Mouse (Mus musculus) midbrain, embryonic 10.5 days (tissue): ENCODE data around the gene Stard9. TPM values are rescaled to one million over a fixed set of nuclear protein-coding genes. Genes with fewer than 3 reads are reported as not detected.

Source experiments
- DNase-seq: peaks from one replicate; pipeline ENCODE4 v3.0.0-alpha.2; 2017; ENCODE audit warnings: low spot score
- H3K27ac ChIP-seq: fragments of 300-500 bp; sonication (generic); replicated peaks from 2 replicates; pipeline ENCODE4 v1.5.1; 2016; ENCODE audit warnings: mild to moderate bottlenecking
- H3K27me3 ChIP-seq: fragments of 300-500 bp; sonication (generic); 2 replicates; pipeline ENCODE4 v1.6.1; 2016; ENCODE audit warnings: low read depth, mild to moderate bottlenecking; ENCODE audit not compliant: poor library complexity, severe bottlenecking
- H3K36me3 ChIP-seq: fragments of 300-500 bp; sonication (generic); 2 replicates; pipeline ENCODE4 v1.6.1; 2016; ENCODE audit warnings: mild to moderate bottlenecking, moderate library complexity
- H3K4me1 ChIP-seq: fragments of 300-500 bp; sonication (generic); 2 replicates; pipeline ENCODE4 v1.6.1; 2016
- H3K4me3 ChIP-seq: fragments of 300-500 bp; sonication (generic); 2 replicates; pipeline ENCODE4 v1.5.1; 2016; ENCODE audit warnings: mild to moderate bottlenecking, moderate library complexity
- H3K9me3 ChIP-seq: fragments of 300-500 bp; sonication (generic); replicated peaks from 2 replicates; pipeline ENCODE4 v1.6.1; 2016; ENCODE audit warnings: mild to moderate bottlenecking
- WGBS: fragments of 180-500 bp; shearing (Covaris S2); methylation state at CpG from one replicate; pipeline ENCODE4 v1.1.7; 2016; 5-methylcytosine and 5-hydroxymethylcytosine counted together
- polyA plus RNA-seq: library from polyadenylated mRNA; unstranded; fragments of >200 nt; fragmentation: Nextera tagmentation; extraction: Ambion mirVana; gene quantifications from 2 replicates; pipeline ENCODE4 v1.2.1, GENCODE M21; 2016

The Stard9 gene
- 2.1 and 2.2 TPM in 2 replicates for polyA plus RNA-seq

DNA sequence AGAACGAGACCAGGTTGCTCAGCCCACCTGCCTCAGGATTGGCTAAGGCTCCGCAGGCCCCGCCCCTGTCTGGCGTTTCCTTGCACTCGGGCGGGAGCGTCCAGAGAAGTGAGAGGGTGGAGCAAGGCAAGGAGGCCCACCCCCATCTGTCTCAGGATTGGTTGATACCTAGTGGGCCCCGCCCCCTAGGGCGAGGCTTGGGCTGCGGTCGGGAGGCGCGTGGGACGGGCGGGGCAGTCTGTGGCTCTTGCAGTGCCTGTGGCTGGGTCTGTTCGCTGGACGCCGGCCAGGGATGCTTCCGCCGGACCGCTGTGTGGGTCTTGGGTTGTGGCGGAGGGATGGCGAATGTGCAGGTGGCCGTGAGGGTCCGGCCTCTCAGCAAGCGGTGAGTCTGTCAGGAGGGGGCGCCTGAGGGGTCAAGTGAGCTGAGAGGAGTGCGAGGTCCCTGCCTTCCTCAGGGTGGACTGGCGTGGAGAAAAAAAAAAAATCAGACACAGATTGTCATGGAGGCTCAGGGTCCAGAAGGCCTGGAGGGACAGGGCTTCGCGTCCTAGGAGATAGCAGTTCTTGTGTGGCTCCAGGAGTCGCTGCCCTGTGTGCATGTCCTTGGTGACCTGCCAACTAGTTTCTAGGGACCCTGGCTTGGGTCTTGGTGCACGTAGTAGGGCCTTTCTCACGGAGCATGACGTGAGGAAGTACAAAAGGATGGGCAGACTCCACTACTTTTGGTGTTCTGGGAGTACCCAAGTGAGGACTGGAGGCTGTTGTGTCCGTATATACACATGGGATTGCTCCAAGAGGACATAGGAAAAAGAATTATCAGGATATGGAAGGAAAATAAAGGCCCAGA is at the start of gene Stard9:
Gene Stard9, plus strand, starts transcription at position 236 of the 850 bp plus-strand sequence.
- WGBS = 2% methylated on average over 36 of the region's 36 CpGs
- peak; percentile 98 for DNase-seq
- Histone ChIP-seq H3K27me3 (no peaks in the 10 kb centered on the region), H3K4me1 (peaks cover 8% of the 10 kb centered on the region), H3K36me3 (no peaks in the 10 kb centered on the region), H3K4me3 (peak within 1 kb of the TSS; percentile 68), H3K27ac (peak within 1 kb of the TSS; percentile 82), H3K9me3 (no peaks in the 10 kb centered on the region)

DNA sequence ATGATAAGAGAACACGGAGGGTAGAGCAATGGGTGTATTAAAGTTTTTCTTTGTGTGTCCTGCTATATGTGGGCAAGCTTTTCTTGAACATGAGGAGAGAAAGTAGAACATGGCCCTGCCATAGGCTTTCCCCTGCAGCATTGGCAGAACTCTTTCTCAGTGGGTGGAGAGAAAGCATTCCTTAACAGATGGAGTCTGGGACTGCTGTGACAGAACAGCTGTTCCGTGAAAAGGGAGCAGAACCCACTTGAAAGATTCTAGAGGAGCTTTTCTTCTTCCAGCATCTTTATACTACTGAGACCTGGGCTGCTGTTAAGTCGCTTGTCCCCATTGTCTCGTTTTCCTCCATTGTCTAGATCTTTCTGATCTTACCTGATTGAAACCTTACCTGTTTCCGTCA is 39.2 kb upstream of the Stard9 start:
- 91% methylated on average over 5 of the region's 5 CpGs for WGBS
- H3K27ac ChIP-seq = no peak overlapping the region
- no peaks in the 10 kb centered on the region for H3K27me3 ChIP-seq
- no peak overlapping the region for H3K4me3 ChIP-seq
- no peaks in the 10 kb centered on the region for H3K9me3 ChIP-seq
- no peaks in the 10 kb centered on the region for H3K4me1 ChIP-seq
- peaks cover 74% of the 10 kb centered on the region for H3K36me3 ChIP-seq
- DNase-seq = no peak

DNA sequence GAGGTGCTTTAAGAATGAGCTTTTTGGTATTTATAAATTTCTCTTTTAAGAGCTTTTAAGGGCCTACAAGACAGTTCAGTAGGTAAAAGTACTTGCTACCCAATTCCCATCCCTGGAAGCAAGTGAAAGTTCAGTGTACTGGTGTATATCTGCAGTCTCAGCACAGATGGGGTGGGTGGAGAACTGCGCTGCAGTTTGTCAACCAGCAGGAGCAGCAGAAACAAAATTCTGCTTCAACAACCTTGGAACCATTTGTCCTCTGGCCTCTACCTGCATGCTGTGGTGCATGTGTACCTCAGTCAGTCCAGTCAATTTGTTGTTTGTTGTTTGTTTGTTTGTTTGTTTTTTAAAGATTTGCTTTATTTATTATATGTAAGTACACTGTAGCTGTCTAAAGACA is 36.7 kb upstream of the Stard9 start:
- Histone ChIP-seq H3K4me3 (no peak overlapping the region), H3K4me1 (no peaks in the 10 kb centered on the region), H3K27me3 (no peaks in the 10 kb centered on the region), H3K27ac (no peak overlapping the region), H3K9me3 (no peaks in the 10 kb centered on the region), H3K36me3 (peaks cover 74% of the 10 kb centered on the region)
- no peak for DNase-seq
- 98% methylated on average over 1 of the region's 1 CpGs for WGBS

DNA sequence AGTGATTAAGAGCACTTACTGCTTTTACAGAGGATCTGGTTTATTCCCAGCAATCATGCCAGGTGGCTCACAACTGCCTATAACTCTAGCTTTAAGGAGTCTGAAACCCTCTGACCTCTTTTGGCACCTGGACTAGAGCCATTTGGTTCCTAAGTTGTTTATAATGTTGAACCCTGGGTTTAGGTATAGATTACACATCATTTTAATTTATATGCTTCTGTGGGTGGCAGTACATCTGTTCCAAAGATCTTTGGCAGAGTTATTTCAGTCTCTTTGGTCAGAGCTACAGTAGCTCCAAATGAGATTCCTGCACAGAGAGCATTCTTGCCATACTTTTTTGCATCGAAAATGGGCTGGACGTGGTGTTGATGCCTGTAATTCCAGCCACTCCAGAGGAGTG is 31.2 kb upstream of the Stard9 start:
- Histone ChIP-seq H3K4me1 (no peaks in the 10 kb centered on the region), H3K27ac (no peak overlapping the region), H3K27me3 (no peaks in the 10 kb centered on the region), H3K36me3 (peaks cover 89% of the 10 kb centered on the region), H3K4me3 (no peak overlapping the region), H3K9me3 (no peaks in the 10 kb centered on the region)
- WGBS = 91% methylated on average over 2 of the region's 2 CpGs
- DNase-seq = no peak

DNA sequence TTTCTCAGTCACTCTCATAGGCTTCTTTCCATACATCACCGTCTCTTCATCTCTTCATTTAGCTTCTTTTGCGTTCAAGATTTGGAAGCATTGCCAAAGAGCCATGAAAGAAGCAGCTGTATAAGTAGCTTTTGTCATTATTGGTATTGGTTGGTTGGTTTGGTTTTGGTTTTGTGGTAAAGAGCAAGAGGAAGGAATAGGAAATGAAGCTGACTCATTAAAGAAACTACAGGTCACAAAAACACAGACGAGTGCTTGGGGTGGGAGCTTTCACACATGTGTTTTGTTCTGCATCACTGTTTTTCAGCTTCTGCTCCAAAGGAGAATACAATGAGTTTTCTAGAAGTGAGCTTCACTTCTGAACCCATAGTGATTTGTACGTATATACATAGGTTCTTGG is 29.4 kb upstream of the Stard9 start:
- Histone ChIP-seq H3K27me3 (no peaks in the 10 kb centered on the region), H3K9me3 (no peaks in the 10 kb centered on the region), H3K27ac (no peak overlapping the region), H3K36me3 (peaks cover 87% of the 10 kb centered on the region), H3K4me1 (no peaks in the 10 kb centered on the region), H3K4me3 (no peak overlapping the region)
- DNase-seq = no peak
- 96% methylated on average over 4 of the region's 4 CpGs for WGBS

DNA sequence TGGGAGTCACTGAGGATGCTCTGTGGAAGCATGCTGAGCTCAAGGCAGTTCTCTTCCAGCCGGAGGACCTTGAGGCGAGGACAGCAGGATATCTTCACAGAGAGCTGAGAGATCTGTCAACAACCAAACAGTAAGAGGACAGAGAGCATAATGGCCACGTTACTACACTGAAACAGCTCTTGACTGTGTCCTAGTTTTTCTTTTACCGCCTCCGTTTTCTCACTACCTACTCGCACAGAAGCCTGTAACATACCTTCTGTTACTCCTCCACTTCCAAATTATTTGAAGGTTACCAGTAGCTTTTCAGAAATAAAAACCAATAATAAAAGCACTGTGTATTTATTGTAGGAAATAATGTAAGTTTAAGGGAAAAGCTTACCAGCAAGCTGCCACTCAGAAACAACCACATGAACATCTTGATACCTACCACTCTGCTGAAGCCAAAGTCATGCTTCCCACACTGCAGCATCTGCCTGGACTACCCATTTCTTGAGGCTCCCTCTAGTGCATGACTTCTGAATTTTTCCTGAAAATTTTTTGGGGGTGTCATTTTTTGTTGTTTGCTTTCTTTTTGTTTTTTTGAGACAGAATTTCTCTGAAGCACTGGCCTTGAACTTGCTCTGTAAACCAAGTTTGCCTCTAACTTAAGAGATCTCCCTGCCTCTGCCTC is 22.8 kb upstream of the Stard9 start:
- peaks cover 20% of the 10 kb centered on the region for H3K4me1 ChIP-seq
- H3K9me3 ChIP-seq = no peaks in the 10 kb centered on the region
- H3K27ac ChIP-seq = no peak overlapping the region
- no peak overlapping the region for H3K4me3 ChIP-seq
- peaks cover 40% of the 10 kb centered on the region for H3K36me3 ChIP-seq
- 87% methylated on average over 6 of the region's 6 CpGs for whole genome bisulfite sequencing
- H3K27me3 ChIP-seq = no peaks in the 10 kb centered on the region
- DNase-seq = no peak

DNA sequence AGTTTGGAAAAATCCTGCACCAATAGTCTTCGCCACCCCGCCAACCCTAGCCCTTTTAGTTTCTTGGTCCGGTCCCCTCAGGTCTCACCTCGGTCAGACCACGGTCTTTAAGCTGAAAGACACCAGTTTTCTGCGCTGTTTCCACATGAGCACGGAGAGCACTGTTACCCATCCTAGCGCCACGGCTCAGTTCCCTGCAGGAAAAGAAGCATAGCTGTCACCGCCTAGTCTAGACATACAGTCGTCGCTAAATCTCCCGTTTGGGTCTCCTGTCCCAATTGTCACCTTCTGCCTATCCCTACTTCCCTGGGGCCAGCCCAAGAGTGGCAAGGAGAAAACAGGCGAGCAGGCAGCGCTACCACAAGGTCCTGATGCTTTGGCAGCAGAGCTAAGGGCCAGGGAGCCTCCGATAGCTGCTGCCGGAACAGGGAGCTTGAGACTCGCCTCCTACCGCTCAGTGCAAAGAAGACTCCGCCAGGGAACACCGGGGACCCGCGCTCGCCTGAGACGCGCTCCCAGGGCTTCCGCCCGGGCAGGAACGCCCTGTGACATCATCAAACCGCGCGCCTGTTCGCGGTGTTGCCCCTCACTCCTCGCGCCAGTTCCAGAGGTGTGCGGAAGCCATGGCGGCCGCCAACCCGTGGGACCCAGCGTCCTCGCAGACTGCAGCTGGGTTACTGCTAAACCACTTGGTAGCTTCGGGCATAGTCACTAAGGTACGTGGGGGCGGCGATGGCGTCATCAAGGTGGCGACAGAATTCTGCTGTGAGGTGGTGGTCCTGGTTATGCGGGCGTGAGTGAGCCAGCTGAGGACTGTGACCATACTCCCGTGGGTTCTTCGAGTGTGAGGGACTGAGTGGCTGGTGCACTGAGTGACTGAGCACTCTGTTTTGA is 19.8 kb upstream of the Stard9 start, which contains the start of the genes Haus2 and Lrrc57:
Gene Haus2, plus strand, starts transcription at position 554 of the 894 bp plus-strand sequence.
Gene Lrrc57, minus strand, starts transcription at position 691 of the 894 bp plus-strand sequence.
- WGBS = under 1% methylated on average over 52 of the region's 52 CpGs
- H3K27me3 ChIP-seq = no peaks in the 10 kb centered on the region
- H3K27ac ChIP-seq = peak within 1 kb of the TSS; percentile 95
- peaks cover 35% of the 10 kb centered on the region for H3K36me3 ChIP-seq
- H3K4me1 ChIP-seq = peaks cover 20% of the 10 kb centered on the region
- DNase-seq = peak; percentile 94
- H3K9me3 ChIP-seq = no peaks in the 10 kb centered on the region
- H3K4me3 ChIP-seq = peak within 1 kb of the TSS; percentile 85

DNA sequence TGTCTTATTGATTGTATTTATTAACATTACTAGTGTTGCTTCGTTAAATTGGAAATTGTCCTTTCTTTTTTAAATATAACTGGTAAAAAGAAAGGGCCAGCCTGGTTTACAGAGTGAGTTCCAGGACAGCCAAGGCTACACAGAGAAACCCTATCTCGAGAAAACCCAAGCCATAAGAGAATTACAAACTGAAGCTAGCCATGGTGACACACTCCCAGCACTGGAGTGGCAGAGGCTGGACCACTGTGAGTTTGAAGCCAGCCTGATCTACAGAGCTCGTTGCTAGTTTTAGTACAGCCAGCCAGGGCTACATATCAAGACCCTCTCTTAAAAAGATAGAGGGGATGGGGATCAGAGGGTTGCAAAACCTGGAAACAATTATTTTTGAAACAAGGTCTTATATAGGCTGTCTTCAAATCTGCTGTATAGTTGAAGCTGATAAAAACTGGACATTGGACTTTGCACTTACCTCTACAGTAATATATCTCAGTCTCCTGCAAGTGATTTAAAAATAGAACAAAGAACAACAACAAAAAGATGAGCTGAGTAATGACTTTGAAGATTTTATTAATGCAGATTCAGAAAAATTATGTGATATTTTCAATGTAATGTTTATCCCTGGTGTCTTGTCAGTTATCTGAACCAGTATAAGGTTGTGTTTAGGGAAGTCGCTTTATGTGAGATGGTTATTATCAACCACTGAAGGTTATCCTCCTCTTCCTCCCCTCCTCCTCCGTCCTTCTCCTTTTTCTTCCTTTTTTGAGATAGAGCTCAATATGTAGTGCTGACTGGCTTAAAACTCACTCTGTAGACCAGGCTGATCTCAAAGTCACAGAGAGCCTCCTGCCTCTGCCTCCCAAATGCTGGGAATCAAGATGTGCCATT is 12.4 kb upstream of the Stard9 start:
- no peaks in the 10 kb centered on the region for H3K4me1 ChIP-seq
- 88% methylated on average over 5 of the region's 5 CpGs for WGBS
- H3K9me3 ChIP-seq = no peaks in the 10 kb centered on the region
- H3K27ac ChIP-seq = no peak overlapping the region
- no peak overlapping the region for H3K4me3 ChIP-seq
- no peak for DNase-seq
- peaks cover 78% of the 10 kb centered on the region for H3K36me3 ChIP-seq
- no peaks in the 10 kb centered on the region for H3K27me3 ChIP-seq

DNA sequence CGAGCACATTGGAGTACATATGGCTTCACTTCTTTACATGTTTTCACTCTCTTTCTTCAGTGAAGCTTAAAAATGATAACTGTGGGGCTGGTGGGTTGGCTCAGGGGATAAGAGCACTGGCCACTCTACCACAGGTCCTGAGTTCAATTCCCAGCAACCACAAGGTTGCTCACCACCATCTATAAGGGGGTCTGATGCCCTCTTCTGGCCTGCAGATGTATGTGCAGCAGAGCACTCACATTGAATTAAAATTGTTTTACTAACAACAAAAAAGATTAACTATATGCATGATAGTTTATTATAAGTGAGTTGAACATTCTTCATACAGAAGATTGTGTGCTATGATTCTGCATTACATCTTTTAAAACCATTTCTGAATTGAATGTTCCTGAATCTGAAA is 9.4 kb upstream of the Stard9 start:
- peaks cover 60% of the 10 kb centered on the region for H3K36me3 ChIP-seq
- WGBS = 95% methylated on average over 1 of the region's 1 CpGs

DNA sequence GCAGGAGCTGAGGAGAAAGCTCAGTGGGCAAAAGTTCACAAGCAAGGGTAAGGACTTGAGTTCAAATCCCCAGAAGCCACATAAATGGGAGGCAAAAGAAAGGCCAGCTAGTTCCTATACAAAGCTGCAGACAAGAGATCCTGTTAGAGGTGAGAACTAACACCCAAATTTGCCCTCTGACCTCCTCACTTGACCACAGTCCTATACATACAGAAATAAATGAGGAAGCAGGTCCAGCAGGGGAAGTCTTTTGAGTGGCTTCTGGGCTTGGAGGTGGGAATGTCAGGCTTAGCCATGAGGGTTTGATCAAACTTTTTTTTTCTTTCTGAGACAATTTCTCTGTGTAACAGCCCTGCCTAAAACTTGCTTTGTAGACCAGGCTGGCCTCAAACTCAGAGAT is 6.0 kb upstream of the Stard9 start:
- Histone ChIP-seq H3K4me3 (no peak overlapping the region), H3K27ac (no peak overlapping the region), H3K27me3 (no peaks in the 10 kb centered on the region), H3K4me1 (no peaks in the 10 kb centered on the region), H3K9me3 (no peaks in the 10 kb centered on the region), H3K36me3 (peaks cover 26% of the 10 kb centered on the region)
- no peak for DNase-seq

More for the DNA sequence above, 9.4 kb upstream of the Stard9 start:
- Histone ChIP-seq H3K4me1 (no peaks in the 10 kb centered on the region), H3K9me3 (no peaks in the 10 kb centered on the region), H3K27ac (no peak overlapping the region), H3K4me3 (no peak overlapping the region), H3K27me3 (no peaks in the 10 kb centered on the region)
- DNase-seq = no peak

DNA sequence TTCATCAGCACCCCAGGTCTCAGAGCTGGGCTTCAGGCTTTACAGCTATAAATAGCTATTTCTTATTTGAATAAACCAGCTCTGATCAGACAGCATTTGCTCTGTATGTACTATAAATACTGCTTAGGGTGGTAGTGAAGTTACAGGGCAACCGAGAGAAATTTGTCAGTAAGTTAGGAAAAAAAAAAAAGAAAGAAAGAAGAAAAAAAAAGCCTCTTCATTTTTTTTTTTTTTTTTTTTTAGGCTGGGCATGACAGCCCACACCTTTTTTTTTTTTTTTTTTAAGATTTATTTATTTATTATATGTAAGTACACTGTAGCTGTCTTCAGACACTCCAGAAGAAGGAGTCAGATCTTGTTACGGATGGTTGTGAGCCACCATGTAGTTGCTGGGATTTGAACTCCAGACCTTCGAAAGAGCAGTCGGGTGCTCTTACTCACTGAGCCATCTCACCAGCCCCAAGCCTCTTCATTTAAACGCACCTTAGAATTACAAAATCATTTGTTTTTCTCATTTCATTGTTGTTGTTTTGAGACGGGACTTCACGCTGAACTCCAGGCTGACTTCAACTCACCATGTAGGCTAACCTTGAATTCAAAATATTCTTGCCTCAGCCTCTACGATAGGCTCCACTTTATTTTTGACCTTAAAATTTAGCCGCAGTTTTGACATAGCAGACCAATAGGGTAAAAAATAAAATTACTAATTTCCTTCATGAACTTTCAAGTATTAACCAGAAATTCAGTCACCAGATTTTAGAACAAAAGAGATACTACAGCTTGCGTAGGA is 650 bp upstream of the Stard9 start:
- Histone ChIP-seq H3K9me3 (no peaks in the 10 kb centered on the region), H3K27me3 (no peaks in the 10 kb centered on the region), H3K4me3 (peak overlapping the region; percentile 68), H3K27ac (peak overlapping the region; percentile 82), H3K4me1 (peaks cover 8% of the 10 kb centered on the region), H3K36me3 (no peaks in the 10 kb centered on the region)
- 35% methylated on average over 10 of the region's 10 CpGs for WGBS
- DNase-seq = peak; percentile 13
